Mouse (Mus musculus): Measurements from ENCODE around the gene Ttll11. TPM values are rescaled to one million over a fixed set of nuclear protein-coding genes. Genes with fewer than 3 reads are reported as not detected.

Ttll11 gene
- polyA plus RNA-seq (2014; fragmentation: Illumina TruSeq; extraction: RNeasy Lipid Tissue Mini Kit (QIAGEN cat#74804)): 3.7 TPM

GRCm38 (mm10) chr2:35979644-35980021 is at the start of gene Ttll11:
TSS of gene Ttll11 (minus strand) at chr2:35979913.

Other genes starting within 250 kb of the Ttll11 start
- gene Ndufa8, start 69.5 kb upstream of the Ttll11 start, polyA plus RNA-seq (2014; fragmentation: Illumina TruSeq; extraction: RNeasy Lipid Tissue Mini Kit (QIAGEN cat#74804)): 2.8 TPM
- gene Morn5, start 69.5 kb upstream of the Ttll11 start, polyA plus RNA-seq (2014; fragmentation: Illumina TruSeq; extraction: RNeasy Lipid Tissue Mini Kit (QIAGEN cat#74804)): not detected
- 0.71 TPM for gene Lhx6, start 125.5 kb upstream of the Ttll11 start, polyA plus RNA-seq (2014; fragmentation: Illumina TruSeq; extraction: RNeasy Lipid Tissue Mini Kit (QIAGEN cat#74804))
- 26.7 TPM for gene Mrrf, start 156.5 kb upstream of the Ttll11 start, polyA plus RNA-seq (2014; fragmentation: Illumina TruSeq; extraction: RNeasy Lipid Tissue Mini Kit (QIAGEN cat#74804))
- 94.1 TPM for gene Rbm18, start 156.9 kb upstream of the Ttll11 start, polyA plus RNA-seq (2014; fragmentation: Illumina TruSeq; extraction: RNeasy Lipid Tissue Mini Kit (QIAGEN cat#74804))

Data from ovary, adult 10 weeks (tissue).